Mouse (Mus musculus): Measurements from ENCODE around the gene Htr2a.

DNA sequence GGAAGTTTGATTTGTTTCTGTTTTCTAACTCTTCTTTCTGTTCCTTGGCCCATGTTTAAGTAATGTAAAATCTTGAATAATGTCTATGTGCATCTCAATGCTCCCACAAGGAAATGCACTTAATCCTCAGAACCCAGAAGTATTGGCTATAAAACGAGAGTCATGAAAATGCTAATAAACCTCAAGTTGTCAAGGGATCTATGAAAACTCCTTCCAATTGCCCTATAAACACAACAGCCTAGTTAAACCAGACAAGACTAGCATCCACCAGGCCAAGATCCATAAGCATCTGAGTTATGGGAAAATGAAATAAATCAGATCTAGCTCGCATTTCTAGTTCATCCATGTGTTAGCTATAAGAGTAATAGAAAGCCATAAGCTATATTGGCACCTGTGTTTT is 51.3 kb downstream of the Htr2a start:
- TF ChIP-seq CTCF (IDR thresholded peaks at IDR 0.05; ENCODE audit: low read depth) (no peak), EP300 (IDR thresholded peaks at IDR 0.05; ENCODE audit: low read depth) (no peak)
